Mouse (Mus musculus) urinary bladder, adult 18-20 months (tissue): ENCODE measurements around the gene Slc2a5.
A peak's percentile ranks its signal among the peaks of the same experiment; 100 is the strongest.

Experiments used
- DNase-seq, 2 experiments: peaks; one replicate each; pipeline ENCODE4 v3.0.0; 2022; ENCODE audit warnings: low spot score in 2 of 2, mixed read lengths in 2 of 2

Gene Slc2a5

GRCm38 (mm10) chr4:150102822-150103221, 16.3 kb upstream of the Slc2a5 start:
- no peak for DNase-seq

- DNase-seq: no peak
Observed at GRCm38 (mm10) chr4:150105671-150106070, 13.4 kb upstream of the Slc2a5 start.

- no peak for DNase-seq
Observed at GRCm38 (mm10) chr4:150106637-150107036, 12.4 kb upstream of the Slc2a5 start.

- no peak for DNase-seq
Observed at GRCm38 (mm10) chr4:150109636-150110035, 9.4 kb upstream of the Slc2a5 start.

- DNase-seq: no peak
Observed at GRCm38 (mm10) chr4:150110373-150110772, 8.7 kb upstream of the Slc2a5 start.

GRCm38 (mm10) chr4:150112867-150113266, 6.2 kb upstream of the Slc2a5 start:
- peak; percentile 31 to 75 for DNase-seq

GRCm38 (mm10) chr4:150114505-150115061, 4.5 kb upstream of the Slc2a5 start:
- no peak for DNase-seq

- DNase-seq: no peak
Observed at GRCm38 (mm10) chr4:150117311-150117710, 1.8 kb upstream of the Slc2a5 start.

- DNase-seq: no peak
Observed at GRCm38 (mm10) chr4:150118163-150118562, 920 bp upstream of the Slc2a5 start.

GRCm38 (mm10) chr4:150119640-150120039, 557 bp downstream of the Slc2a5 start:
- DNase-seq: no peak

GRCm38 (mm10) chr4:150120173-150120833, 1.2 kb downstream of the Slc2a5 start:
- no peak for DNase-seq

- no peak for DNase-seq
Observed at GRCm38 (mm10) chr4:150121430-150121829, 2.3 kb downstream of the Slc2a5 start.

- no peak for DNase-seq
Observed at GRCm38 (mm10) chr4:150122476-150122875, 3.4 kb downstream of the Slc2a5 start.

- no peak for DNase-seq
Observed at GRCm38 (mm10) chr4:150126373-150126772, 7.3 kb downstream of the Slc2a5 start.

GRCm38 (mm10) chr4:150127894-150128293, 8.8 kb downstream of the Slc2a5 start:
- DNase-seq: no peak

GRCm38 (mm10) chr4:150128571-150128970, 9.5 kb downstream of the Slc2a5 start:
- DNase-seq: no peak

- DNase-seq: no peak
Observed at GRCm38 (mm10) chr4:150130661-150131060, 11.6 kb downstream of the Slc2a5 start.

GRCm38 (mm10) chr4:150132692-150133271, 13.7 kb downstream of the Slc2a5 start:
- DNase-seq: peak in 1 of 2 experiments; percentile 24

GRCm38 (mm10) chr4:150135254-150135653, 16.2 kb downstream of the Slc2a5 start:
- DNase-seq: no peak

GRCm38 (mm10) chr4:150136693-150137092, 17.6 kb downstream of the Slc2a5 start:
- DNase-seq: peak; percentile 33 to 65

- no peak for DNase-seq
Observed at GRCm38 (mm10) chr4:150137368-150138083, 18.4 kb downstream of the Slc2a5 start.

GRCm38 (mm10) chr4:150138084-150138543, 19.0 kb downstream of the Slc2a5 start:
- DNase-seq: peak in 1 of 2 experiments; percentile 29
